Mouse (Mus musculus) kidney, embryonic 16.5 days (tissue): ENCODE results near the gene Eif2ak1. TPM values are rescaled to one million over a fixed set of nuclear protein-coding genes. Genes with fewer than 3 reads are reported as not detected.
"Not testable (repeated sequence)": the region's sequence is repeated elsewhere in the genome, so short reads cannot be mapped to it uniquely, and the experiment has no call there.

ENCODE experiments used
- ATAC-seq: fragments of 200-750 bp; cut with Nextera tagmentation; 2 replicates; pipeline ENCODE4 v1.8.0; 2017; ENCODE audit warnings: moderate TSS enrichment; ENCODE audit not compliant: low FRiP score, low TSS enrichment
- H3K27ac ChIP-seq: fragments of 300-500 bp; sonication (generic); 2 replicates; pipeline ENCODE4 v1.5.1; 2014; ENCODE audit warnings: low read length
- H3K27me3 ChIP-seq: fragments of 300-500 bp; sonication (generic); 2 replicates; pipeline ENCODE4 v1.6.1; 2014; ENCODE audit warnings: low read length, control low read depth, mixed read lengths; ENCODE audit not compliant: insufficient read depth
- H3K36me3 ChIP-seq: fragments of 300-500 bp; sonication (generic); 2 replicates; pipeline ENCODE4 v1.6.1; 2014; ENCODE audit warnings: low read length, control low read depth, mixed read lengths; ENCODE audit not compliant: insufficient read depth
- H3K4me1 ChIP-seq: fragments of 300-500 bp; sonication (generic); 2 replicates; pipeline ENCODE4 v1.6.1; 2014; ENCODE audit warnings: low read length, control low read depth, mixed read lengths; ENCODE audit not compliant: insufficient read depth
- H3K4me2 ChIP-seq: fragments of 300-500 bp; sonication (generic); replicated peaks from 2 replicates; pipeline ENCODE4 v1.6.1; 2014; ENCODE audit warnings: low read depth, low read length
- H3K4me3 ChIP-seq: fragments of 300-500 bp; sonication (generic); 2 replicates; pipeline ENCODE4 v1.5.1; 2014; ENCODE audit warnings: mild to moderate bottlenecking, low read length
- H3K9ac ChIP-seq: fragments of 300-500 bp; sonication (generic); replicated peaks from 2 replicates; pipeline ENCODE4 v1.6.1; 2014; ENCODE audit warnings: low read length
- H3K9me3 ChIP-seq: fragments of 300-500 bp; sonication (generic); 2 replicates; pipeline ENCODE4 v1.6.1; 2016; ENCODE audit warnings: low read length, control low read depth
- WGBS: fragments of 180-500 bp; shearing (Covaris S2); extraction: QIAGEN DNeasy Blood & Tissue Kit; methylation state at CpG from one replicate; pipeline ENCODE4 v1.1.7; 2014; 5-methylcytosine and 5-hydroxymethylcytosine counted together
- polyA plus RNA-seq: library from polyadenylated mRNA; unstranded; fragments of >200 nt; fragmentation: Nextera tagmentation; extraction: Ambion mirVana; gene quantifications from 2 replicates; pipeline ENCODE4 v1.2.1, GENCODE M21; 2015

Gene Eif2ak1
- 41.5 and 44.3 TPM in 2 replicates for polyA plus RNA-seq

DNA sequence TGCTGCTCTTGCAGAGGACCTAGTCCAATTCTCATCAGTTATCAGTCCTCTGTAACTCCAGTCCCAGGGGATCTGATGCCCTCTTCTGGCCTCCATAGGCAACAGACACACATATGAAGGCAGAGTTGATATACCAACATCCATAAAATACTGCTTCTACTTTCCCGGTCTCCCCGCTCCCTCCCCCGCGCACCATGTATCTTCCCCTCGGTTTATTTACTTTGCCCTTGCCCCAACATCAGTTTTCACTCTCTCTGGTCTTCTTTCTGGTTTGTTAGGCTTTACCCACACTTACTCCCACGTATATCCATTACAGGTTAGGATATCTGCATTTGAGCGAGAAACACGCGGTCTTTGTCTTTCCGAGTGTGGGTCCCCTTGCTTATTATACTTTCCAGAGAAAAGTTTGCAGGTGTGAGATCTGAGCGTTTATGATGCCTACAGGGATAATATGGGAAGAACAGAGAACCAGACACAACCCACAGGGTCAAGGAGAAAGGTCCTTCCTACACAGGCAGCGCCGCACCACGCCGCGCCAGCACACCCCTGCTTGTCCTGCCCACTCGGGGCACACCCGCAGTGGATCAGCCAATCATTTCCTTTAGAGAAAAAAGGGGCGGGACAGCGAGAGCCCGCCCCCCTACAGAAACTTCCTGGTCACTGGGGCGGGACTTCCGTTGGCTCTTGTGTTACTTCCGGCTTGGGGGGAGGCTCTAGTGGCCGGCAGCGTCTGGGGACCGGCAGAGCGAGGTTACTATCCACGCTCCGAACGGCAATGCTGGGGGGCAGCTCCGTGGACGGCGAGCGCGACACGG is at the start of gene Eif2ak1:
TSS of gene Eif2ak1 (plus strand) at position 673 of the 815 bp plus-strand sequence.
- under 1% methylated on average over 37 of the region's 37 CpGs for whole genome bisulfite sequencing
- H3K9ac ChIP-seq = peak within 1 kb of the TSS; percentile 83
- peak; percentile 99 for ATAC-seq

DNA sequence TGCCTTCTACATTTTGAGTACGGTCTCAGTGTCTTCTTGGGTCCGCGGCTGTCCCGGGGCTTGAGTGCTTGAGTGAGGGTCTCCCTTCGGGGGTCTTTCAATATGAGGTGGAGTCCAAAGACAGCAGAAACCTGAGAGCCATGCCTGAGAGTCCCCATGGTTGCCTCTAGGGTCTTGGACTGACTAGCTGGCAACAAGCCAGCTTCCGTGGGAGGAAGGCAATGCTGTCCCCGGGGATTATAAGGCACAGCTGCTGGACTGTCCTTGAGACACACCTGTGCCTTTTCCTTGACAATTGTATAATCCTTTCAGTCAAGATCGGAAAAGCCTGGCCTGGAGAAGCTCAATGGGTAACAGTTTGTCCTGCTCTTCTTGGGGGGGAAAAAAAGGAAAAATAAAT is 35.6 kb upstream of the Eif2ak1 start:
- H3K4me1 ChIP-seq = no peaks in the 10 kb centered on the region
- H3K4me2 ChIP-seq = no peak overlapping the region
- ATAC-seq = no peak
- no peak overlapping the region for H3K4me3 ChIP-seq
- H3K27me3 ChIP-seq = no peaks in the 10 kb centered on the region
- no peak overlapping the region for H3K27ac ChIP-seq
- WGBS = 85% methylated on average over 6 of the region's 8 CpGs
- no peaks in the 10 kb centered on the region for H3K36me3 ChIP-seq
- no peaks in the 10 kb centered on the region for H3K9me3 ChIP-seq
- H3K9ac ChIP-seq = no peak overlapping the region

More for the DNA sequence above, at the start of gene Eif2ak1:
- H3K4me2 ChIP-seq = peak within 1 kb of the TSS; percentile 86
- H3K27ac ChIP-seq = peak within 1 kb of the TSS; percentile 84
- H3K4me3 ChIP-seq = peak within 1 kb of the TSS; percentile 83
- H3K36me3 ChIP-seq = no peaks in the 10 kb centered on the region
- no peaks in the 10 kb centered on the region for H3K27me3 ChIP-seq
- H3K4me1 ChIP-seq = peaks cover 11% of the 10 kb centered on the region
- no peaks in the 10 kb centered on the region for H3K9me3 ChIP-seq

DNA sequence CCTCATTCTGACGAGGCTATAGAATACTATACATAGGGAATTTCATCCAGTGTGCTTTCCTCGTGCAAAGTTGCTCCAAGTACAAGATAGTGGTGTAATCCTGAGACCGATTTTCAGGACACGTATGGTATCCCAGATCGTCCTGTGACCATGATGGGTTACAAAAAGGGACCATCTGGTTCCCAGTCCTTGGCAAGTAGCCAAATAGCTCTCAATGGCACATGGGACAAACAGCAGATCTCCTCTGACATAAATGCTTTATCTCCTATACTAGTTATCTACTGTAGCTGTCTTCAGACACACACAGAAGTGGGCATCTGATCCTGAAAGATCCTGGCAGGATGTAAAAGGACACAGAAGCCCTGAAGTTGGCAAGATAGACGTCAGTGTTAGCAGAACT is 32.2 kb upstream of the Eif2ak1 start:
- no peak for ATAC-seq
- no peak overlapping the region for H3K9ac ChIP-seq
- H3K27me3 ChIP-seq = no peaks in the 10 kb centered on the region
- H3K9me3 ChIP-seq = no peaks in the 10 kb centered on the region
- H3K36me3 ChIP-seq = no peaks in the 10 kb centered on the region
- H3K4me3 ChIP-seq = no peak overlapping the region
- H3K4me2 ChIP-seq = no peak overlapping the region
- no peaks in the 10 kb centered on the region for H3K4me1 ChIP-seq
- H3K27ac ChIP-seq = no peak overlapping the region
- WGBS = 83% methylated on average over 6 of the region's 6 CpGs

DNA sequence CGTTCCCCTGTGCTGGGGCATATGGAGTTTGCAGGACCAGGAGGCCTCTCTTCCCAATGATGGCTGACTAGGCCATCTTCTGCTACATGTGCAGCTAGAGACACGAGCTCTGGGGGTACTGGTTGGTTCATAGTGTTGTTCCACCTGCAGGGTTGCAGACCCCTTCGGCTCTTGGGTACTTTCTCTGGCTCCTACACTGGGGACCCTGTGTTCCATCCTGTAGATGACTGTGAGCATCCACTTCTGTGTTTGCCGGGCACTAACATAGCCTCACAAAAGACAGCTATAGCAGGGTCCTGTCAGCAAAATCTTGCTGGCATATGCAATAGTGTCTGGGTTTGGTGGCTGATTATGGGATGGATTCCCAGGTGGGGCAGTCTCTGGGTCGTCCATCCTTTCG is 16.4 kb upstream of the Eif2ak1 start:
- H3K4me3 ChIP-seq, H3K4me2 ChIP-seq, H3K9me3 ChIP-seq, H3K9ac ChIP-seq, H3K36me3 ChIP-seq, H3K27ac ChIP-seq, H3K4me1 ChIP-seq, ATAC-seq, H3K27me3 ChIP-seq: not testable (repeated sequence)
- 86% methylated on average over 6 of the region's 6 CpGs for WGBS

DNA sequence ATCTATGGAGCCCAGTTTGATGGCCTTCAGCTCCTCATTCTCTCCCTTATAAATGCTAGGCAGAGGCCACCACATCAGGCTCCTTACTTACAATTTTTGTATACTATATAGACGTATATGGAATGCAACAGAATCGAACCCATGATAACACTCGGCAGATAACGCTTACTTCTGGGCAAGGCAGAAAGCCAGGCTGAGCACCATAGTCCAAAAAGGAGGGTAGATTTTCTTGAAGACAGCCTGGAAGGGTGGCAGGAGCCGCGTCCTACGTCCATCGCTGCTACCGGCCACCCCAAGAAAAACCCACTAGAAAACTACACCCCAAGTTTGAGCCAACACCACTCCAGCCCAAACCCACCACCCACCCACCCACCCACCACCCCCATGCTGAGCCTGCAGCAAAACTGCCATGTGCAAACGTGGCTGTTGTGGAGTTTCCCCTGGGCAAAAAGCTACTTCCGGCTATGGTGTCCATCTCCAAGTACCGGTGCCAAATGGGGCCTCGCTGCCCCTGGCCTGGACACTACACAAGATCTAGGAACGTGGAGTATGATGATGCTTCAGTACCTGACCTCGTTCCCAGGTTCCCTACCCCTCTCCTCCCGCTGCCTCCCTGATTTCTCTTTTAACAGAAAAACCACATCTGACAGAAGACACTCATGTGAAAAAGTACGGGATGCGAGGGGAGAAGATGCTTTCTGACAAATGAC is 13.4 kb upstream of the Eif2ak1 start:
- Histone ChIP-seq H3K27ac (no peak overlapping the region), H3K9me3 (no peaks in the 10 kb centered on the region), H3K9ac (no peak overlapping the region), H3K4me1 (no peaks in the 10 kb centered on the region), H3K4me3 (no peak overlapping the region), H3K36me3 (no peaks in the 10 kb centered on the region), H3K4me2 (no peak overlapping the region), H3K27me3 (no peaks in the 10 kb centered on the region)
- ATAC-seq = no peak
- 88% methylated on average over 18 of the region's 18 CpGs for WGBS

DNA sequence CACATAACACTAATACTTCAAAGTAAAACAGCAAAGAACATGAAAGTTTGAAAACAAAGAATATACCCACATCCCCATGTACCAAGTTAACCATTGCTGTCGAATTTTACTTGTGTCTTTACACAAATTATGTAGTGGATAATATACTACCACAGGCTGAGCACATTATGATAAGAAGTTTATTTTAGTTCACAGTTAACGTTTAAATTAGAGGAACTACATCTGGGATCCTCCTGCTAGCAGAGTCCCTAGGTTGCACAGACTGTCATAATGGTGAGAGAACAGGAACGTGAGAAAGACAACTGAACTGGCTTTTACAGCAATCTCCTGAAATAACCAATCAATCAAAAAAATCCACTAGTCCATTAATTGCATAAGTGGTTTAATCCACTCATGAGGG is 10.3 kb upstream of the Eif2ak1 start:
- Histone ChIP-seq H3K4me3 (no peak overlapping the region), H3K4me2 (no peak overlapping the region), H3K27me3 (no peaks in the 10 kb centered on the region), H3K4me1 (no peaks in the 10 kb centered on the region), H3K36me3 (no peaks in the 10 kb centered on the region), H3K9ac (no peak overlapping the region), H3K9me3 (no peaks in the 10 kb centered on the region), H3K27ac (no peak overlapping the region)
- ATAC-seq = no peak
- 65% methylated on average over 3 of the region's 3 CpGs for WGBS

DNA sequence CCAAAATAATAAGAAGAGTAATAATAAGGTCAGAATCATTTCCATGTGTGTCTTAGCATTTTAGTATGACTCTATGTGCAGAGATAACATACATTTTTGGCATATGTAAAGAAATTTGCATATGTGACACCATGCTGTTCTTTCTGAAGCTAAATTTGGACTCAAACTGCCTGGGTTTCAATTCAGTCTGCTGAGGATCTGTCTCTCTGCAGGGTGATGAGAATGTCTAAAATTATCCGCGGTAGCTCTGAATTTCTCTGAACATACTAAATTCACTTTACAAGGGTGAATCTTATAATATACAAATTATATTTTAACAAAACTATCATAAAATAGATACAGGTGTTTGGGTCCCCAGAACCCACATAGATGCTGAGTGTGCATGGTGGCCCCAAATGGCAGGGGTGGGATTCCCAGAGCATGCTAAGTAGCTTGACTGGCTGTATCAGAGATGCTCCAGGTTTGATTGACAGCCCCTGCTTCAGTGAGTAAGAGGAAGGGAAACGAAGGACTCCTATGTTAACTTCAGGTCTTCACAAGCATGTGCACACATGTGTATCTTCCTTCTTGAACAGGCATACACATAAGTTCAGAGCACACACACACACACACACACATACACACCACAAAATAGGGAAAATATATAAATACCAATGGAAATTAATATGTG is 8.0 kb upstream of the Eif2ak1 start:
- no peaks in the 10 kb centered on the region for H3K9me3 ChIP-seq
- H3K4me2 ChIP-seq = no peak overlapping the region
- no peaks in the 10 kb centered on the region for H3K36me3 ChIP-seq
- 83% methylated on average over 3 of the region's 3 CpGs for WGBS
- no peak overlapping the region for H3K27ac ChIP-seq
- H3K4me1 ChIP-seq = no peaks in the 10 kb centered on the region
- H3K9ac ChIP-seq = no peak overlapping the region
- H3K27me3 ChIP-seq = no peaks in the 10 kb centered on the region
- H3K4me3 ChIP-seq = no peak overlapping the region
- no peak for ATAC-seq

DNA sequence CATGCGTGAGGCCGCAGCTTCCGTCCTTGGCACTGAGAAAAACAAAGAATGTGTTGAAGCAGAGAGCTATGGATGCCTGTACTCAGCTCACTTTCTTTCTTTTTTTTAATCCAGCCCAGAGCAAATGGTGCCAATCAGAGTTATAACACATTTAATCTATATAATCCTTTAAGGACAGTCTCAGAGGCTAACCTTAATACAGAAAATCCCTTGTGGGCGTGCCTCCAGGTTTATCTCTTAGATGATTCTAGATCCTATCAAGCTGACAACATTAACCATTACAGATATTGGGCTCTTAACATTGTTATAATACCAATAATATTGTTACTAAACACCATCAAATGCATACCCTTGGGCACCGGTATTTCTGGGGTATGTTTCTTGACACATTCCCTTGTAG is 5.9 kb upstream of the Eif2ak1 start:
- Histone ChIP-seq H3K4me3 (no peak overlapping the region), H3K9ac (no peak overlapping the region), H3K27ac (no peak overlapping the region), H3K4me2 (no peak overlapping the region), H3K4me1 (no peaks in the 10 kb centered on the region), H3K9me3 (no peaks in the 10 kb centered on the region), H3K36me3 (no peaks in the 10 kb centered on the region), H3K27me3 (no peaks in the 10 kb centered on the region)
- ATAC-seq = no peak
- WGBS = 90% methylated on average over 5 of the region's 5 CpGs

DNA sequence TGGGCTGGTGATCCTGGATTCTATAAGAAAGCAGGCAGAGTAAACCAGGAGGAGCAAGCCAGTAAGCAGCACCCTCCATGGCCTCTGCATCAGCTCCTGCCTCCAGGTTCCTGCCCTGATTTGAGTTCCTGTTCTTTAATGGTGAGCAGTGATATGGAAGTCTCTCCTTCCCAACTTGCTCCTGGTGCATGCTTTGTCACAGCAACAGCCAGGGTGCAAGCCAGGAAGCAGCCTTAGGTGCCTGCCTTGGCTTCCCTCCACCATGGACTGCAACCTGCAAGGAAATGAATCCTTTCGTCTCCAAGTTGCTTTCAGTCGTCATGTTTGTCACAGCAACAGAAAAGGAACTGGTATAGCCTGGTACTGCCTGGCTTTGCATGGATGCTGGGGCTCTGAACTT is 3.0 kb upstream of the Eif2ak1 start:
- 72% methylated on average over 2 of the region's 2 CpGs for WGBS
- Histone ChIP-seq H3K9ac (no peak overlapping the region), H3K27ac (no peak overlapping the region), H3K27me3 (no peaks in the 10 kb centered on the region), H3K4me2 (no peak overlapping the region), H3K4me1 (peaks cover 11% of the 10 kb centered on the region), H3K4me3 (no peak overlapping the region), H3K36me3 (no peaks in the 10 kb centered on the region), H3K9me3 (no peaks in the 10 kb centered on the region)
- ATAC-seq = no peak
